Mouse (Mus musculus): ENCODE results near the gene Ddhd1.

DNA sequence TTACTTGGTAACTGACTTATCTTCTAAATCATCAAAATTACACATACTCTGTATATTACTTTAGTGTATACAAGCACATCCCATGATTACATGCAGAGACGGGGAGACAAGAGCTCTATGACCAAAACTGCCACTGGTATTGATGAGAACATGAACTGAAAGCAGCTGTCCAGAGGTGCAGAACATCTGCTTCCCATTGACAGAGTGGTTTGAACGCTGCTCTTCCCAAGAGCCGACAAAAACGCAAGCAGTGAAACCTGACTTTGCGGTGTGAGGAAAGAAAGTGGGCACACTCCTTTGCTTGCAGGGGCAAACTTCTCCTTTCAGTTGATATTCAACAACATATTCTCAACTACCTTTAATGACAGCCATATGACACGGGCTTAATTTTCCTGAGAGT is 64.7 kb downstream of the Ddhd1 start:
- TF ChIP-seq CTCF (IDR thresholded peaks at IDR 0.05; ENCODE audit: low read depth, low read length) = no peak
- TF ChIP-seq TAL1 (conservative IDR thresholded peaks at IDR 0.05; ENCODE audit: low read depth, low read length) = no peak
